Mouse (Mus musculus) stomach, embryonic 14.5 days (tissue): ENCODE data around the gene Scaper. TPM values are rescaled to one million over a fixed set of nuclear protein-coding genes. Genes with fewer than 3 reads are reported as not detected.

Experiments
- ATAC-seq: fragments of 200-750 bp; cut with Nextera tagmentation; 2 replicates; pipeline ENCODE4 v1.8.0; 2017; ENCODE audit warnings: low read depth, moderate TSS enrichment; ENCODE audit not compliant: insufficient number of reproducible peaks, insufficient read depth, low FRiP score
- H3K27ac ChIP-seq: fragments of 300-500 bp; sonication (generic); 2 replicates; pipeline ENCODE4 v1.5.1; 2014; ENCODE audit warnings: mild to moderate bottlenecking, low read length, moderate library complexity, mixed read lengths
- H3K27me3 ChIP-seq: fragments of 300-500 bp; sonication (generic); 2 replicates; pipeline ENCODE4 v1.6.1; 2014; ENCODE audit warnings: low read length, control low read depth, mixed read lengths; ENCODE audit not compliant: control insufficient read depth, insufficient read depth
- H3K36me3 ChIP-seq: fragments of 300-500 bp; sonication (generic); 2 replicates; pipeline ENCODE4 v1.6.1; 2014; ENCODE audit warnings: mild to moderate bottlenecking, control low read depth, low read length, moderate library complexity, mixed read lengths; ENCODE audit not compliant: control insufficient read depth, insufficient read depth
- H3K4me1 ChIP-seq: fragments of 300-500 bp; sonication (generic); 2 replicates; pipeline ENCODE4 v1.6.1; 2014; ENCODE audit warnings: low read length, control low read depth, mixed read lengths; ENCODE audit not compliant: control insufficient read depth, insufficient read depth
- H3K4me2 ChIP-seq: fragments of 300-500 bp; sonication (generic); replicated peaks from 2 replicates; pipeline ENCODE4 v1.6.1; 2014; ENCODE audit warnings: low read depth, low read length, control low read depth
- H3K4me3 ChIP-seq: fragments of 300-500 bp; sonication (generic); 2 replicates; pipeline ENCODE4 v1.5.1; 2014; ENCODE audit warnings: low read depth, low read length, control low read depth
- H3K9ac ChIP-seq: fragments of 300-500 bp; sonication (generic); replicated peaks from 2 replicates; pipeline ENCODE4 v1.6.1; 2014; ENCODE audit warnings: low read depth, mild to moderate bottlenecking, control low read depth, low read length, moderate library complexity, mixed read lengths
- H3K9me3 ChIP-seq: fragments of 300-500 bp; sonication (generic); 2 replicates; pipeline ENCODE4 v1.6.1; 2016; ENCODE audit warnings: low read depth, low read length, control low read depth; ENCODE audit not compliant: control insufficient read depth
- WGBS: fragments of 180-500 bp; shearing (Covaris S2); extraction: QIAGEN DNeasy Blood & Tissue Kit; methylation state at CpG from one replicate; pipeline ENCODE4 v1.1.7; 2014; 5-methylcytosine and 5-hydroxymethylcytosine counted together
- polyA plus RNA-seq: library from polyadenylated mRNA; unstranded; fragments of >200 nt; fragmentation: Nextera tagmentation; extraction: Ambion mirVana; gene quantifications from 2 replicates; pipeline ENCODE4 v1.2.1, GENCODE M21; 2014

Scaper gene
- polyA plus RNA-seq, 1 experiment from 2014 or later, result 12.1 TPM

- no peaks in the 10 kb centered on the region for H3K9me3 ChIP-seq
- no peak for ATAC-seq
- H3K4me3 ChIP-seq, result no peak overlapping the region
- H3K9ac ChIP-seq, result no peak overlapping the region
- H3K27ac ChIP-seq, result no peak overlapping the region
- H3K27me3 ChIP-seq, result no peaks in the 10 kb centered on the region
- 93% methylated on average over 2 of the region's 2 CpGs for WGBS
- H3K36me3 ChIP-seq, result no peaks in the 10 kb centered on the region
- H3K4me1 ChIP-seq, result no peaks in the 10 kb centered on the region
- no peak overlapping the region for H3K4me2 ChIP-seq
Measured at GRCm38 (mm10) chr9:55911481-55911880, 26.4 kb downstream of the Scaper start.

DNA sequence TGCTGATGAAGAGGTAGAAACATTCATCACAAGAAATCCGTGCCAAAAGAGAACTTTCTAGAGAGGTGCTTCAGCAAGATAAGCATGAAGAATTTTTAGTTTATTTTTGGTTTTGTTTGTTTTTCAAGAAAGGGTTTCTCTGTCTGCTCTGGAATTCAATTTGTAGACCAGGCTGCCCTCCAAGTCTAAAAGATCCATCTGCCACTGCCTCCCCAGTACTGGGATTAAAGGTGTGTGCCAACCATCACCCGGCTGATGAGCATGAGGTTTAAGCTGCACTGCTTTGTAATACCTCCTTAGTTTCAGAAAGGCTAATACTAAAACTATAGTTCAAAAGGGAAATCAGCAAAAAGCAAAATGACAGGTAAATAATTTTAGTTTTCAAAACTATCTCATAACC is 35.0 kb downstream of the Scaper start:
- Histone ChIP-seq H3K27me3 (no peaks in the 10 kb centered on the region), H3K9me3 (no peaks in the 10 kb centered on the region), H3K4me1 (no peaks in the 10 kb centered on the region), H3K4me2 (no peak overlapping the region), H3K9ac (no peak overlapping the region), H3K4me3 (no peak overlapping the region), H3K27ac (no peak overlapping the region), H3K36me3 (no peaks in the 10 kb centered on the region)
- 83% methylated on average over 2 of the region's 2 CpGs for WGBS
- no peak for ATAC-seq

DNA sequence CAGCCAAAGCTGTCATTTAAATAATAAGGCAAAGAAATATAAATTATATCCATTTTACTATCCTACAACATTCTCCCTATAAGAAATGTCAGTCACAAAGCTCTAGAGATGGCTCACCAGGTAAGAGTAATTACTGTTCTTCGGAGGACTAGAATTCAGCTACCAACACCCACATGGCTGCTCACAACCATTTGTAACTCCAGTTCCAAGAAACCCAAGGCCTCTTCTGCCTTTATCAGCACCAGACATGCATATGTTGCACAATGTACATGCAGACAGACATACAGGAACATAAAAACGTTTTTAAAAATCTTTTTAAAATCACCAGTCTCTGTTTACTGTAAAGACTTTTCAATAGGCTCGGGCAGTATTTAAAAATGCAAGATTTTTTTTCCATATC is 36.3 kb downstream of the Scaper start:
- Histone ChIP-seq H3K4me1 (no peaks in the 10 kb centered on the region), H3K4me3 (no peak overlapping the region), H3K9me3 (no peaks in the 10 kb centered on the region), H3K9ac (no peak overlapping the region), H3K27ac (no peak overlapping the region), H3K4me2 (no peak overlapping the region), H3K27me3 (no peaks in the 10 kb centered on the region), H3K36me3 (no peaks in the 10 kb centered on the region)
- ATAC-seq, result no peak
- 66% methylated on average over 3 of the region's 3 CpGs for WGBS

GRCm38 (mm10) chr9:55900531-55900930 is 37.4 kb downstream of the Scaper start:
- Histone ChIP-seq H3K4me2 (no peak overlapping the region), H3K9ac (no peak overlapping the region), H3K4me3 (no peak overlapping the region), H3K36me3 (no peaks in the 10 kb centered on the region), H3K4me1 (no peaks in the 10 kb centered on the region), H3K9me3 (no peaks in the 10 kb centered on the region), H3K27ac (no peak overlapping the region), H3K27me3 (no peaks in the 10 kb centered on the region)
- 50% methylated on average over 4 of the region's 4 CpGs for WGBS
- ATAC-seq, result no peak

GRCm38 (mm10) chr9:55878066-55878465 is 59.9 kb downstream of the Scaper start:
- H3K27ac ChIP-seq, result no peak overlapping the region
- H3K4me3 ChIP-seq, result no peak overlapping the region
- no peak overlapping the region for H3K4me2 ChIP-seq
- H3K27me3 ChIP-seq, result no peaks in the 10 kb centered on the region
- no peak for ATAC-seq
- H3K36me3 ChIP-seq, result no peaks in the 10 kb centered on the region
- H3K9ac ChIP-seq, result no peak overlapping the region
- H3K4me1 ChIP-seq, result no peaks in the 10 kb centered on the region
- WGBS, result 62% methylated on average over 1 of the region's 1 CpGs
- no peaks in the 10 kb centered on the region for H3K9me3 ChIP-seq

DNA sequence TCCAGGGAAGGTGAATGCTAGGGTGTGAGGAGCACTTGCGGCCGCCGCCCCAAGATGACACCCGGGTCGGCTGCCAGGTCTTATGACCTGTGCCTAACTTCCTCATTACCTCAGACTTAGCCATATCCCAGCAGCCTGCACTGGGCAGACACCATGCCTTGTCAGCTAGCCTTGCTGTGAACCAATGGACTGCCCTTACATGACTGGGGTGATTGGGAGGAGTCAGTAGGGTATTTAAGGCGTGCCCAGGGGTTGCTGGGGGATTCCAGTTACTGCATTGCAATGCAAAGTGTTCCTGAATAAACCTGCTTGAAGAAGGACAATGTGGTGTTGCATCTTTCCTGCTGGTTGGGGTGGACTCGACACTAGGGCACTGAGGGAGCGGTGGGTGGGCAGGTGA is 148.5 kb downstream of the Scaper start:
- no peak overlapping the region for H3K9ac ChIP-seq
- H3K27me3 ChIP-seq, result no peaks in the 10 kb centered on the region
- H3K4me1 ChIP-seq, result no peaks in the 10 kb centered on the region
- H3K36me3 ChIP-seq, result no peaks in the 10 kb centered on the region
- no peak overlapping the region for H3K4me2 ChIP-seq
- ATAC-seq, result no peak
- H3K4me3 ChIP-seq, result no peak overlapping the region
- H3K9me3 ChIP-seq, result no peaks in the 10 kb centered on the region
- no peak overlapping the region for H3K27ac ChIP-seq
- 84% methylated on average over 8 of the region's 8 CpGs for WGBS

DNA sequence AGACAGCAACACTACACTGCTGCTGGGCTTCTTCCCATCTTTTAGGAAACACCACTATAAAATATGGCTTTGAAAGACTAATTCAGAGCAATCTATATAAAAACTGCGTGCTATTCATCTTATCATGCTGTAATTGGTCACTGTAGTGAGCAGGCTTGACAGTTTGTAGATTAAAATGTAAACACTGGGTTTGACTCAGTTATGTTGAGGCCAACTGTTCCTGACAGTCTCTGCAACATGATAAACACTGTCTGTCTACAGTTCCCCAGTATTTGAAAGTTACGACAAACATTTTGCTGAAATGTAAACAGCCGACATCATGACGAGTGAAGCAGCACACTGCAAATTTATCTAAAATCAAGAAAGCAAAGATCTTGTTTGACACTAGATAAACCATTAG is 225.9 kb downstream of the Scaper start:
- Histone ChIP-seq H3K27ac (no peak overlapping the region), H3K36me3 (no peaks in the 10 kb centered on the region), H3K9me3 (no peaks in the 10 kb centered on the region), H3K4me3 (no peak overlapping the region), H3K27me3 (no peaks in the 10 kb centered on the region), H3K4me2 (no peak overlapping the region), H3K9ac (no peak overlapping the region), H3K4me1 (peaks cover 6% of the 10 kb centered on the region; the same call in 1 of the 2 replicates)
- 16% methylated on average over 4 of the region's 4 CpGs for WGBS
- peak; percentile 58; the same call in 1 of the 2 replicates for ATAC-seq

DNA sequence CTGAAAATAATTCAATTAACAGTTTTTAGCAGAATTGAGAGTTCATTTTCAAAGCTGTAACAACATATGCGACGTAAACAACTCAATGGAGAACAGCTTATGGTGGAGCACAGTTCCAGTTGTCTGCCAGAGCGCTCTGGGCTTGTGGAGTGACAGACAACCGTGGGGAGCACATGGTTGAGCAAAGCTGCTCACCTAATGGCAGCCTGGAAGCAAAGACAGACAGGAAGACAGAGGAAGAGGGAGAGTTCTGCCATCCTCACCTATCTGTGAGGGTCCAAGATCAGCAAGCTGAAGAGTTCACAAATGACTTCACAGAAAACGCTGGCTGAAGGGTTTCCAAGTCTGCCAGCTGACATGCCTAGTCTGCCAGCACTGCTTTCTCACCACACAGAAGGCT is 227.4 kb downstream of the Scaper start:
- Histone ChIP-seq H3K9ac (no peak overlapping the region), H3K27me3 (no peaks in the 10 kb centered on the region), H3K4me2 (no peak overlapping the region), H3K27ac (no peak overlapping the region), H3K9me3 (no peaks in the 10 kb centered on the region), H3K36me3 (no peaks in the 10 kb centered on the region), H3K4me3 (no peak overlapping the region), H3K4me1 (peaks cover 6% of the 10 kb centered on the region; the same call in 1 of the 2 replicates)
- 89% methylated on average over 5 of the region's 5 CpGs for WGBS
- no peak for ATAC-seq

DNA sequence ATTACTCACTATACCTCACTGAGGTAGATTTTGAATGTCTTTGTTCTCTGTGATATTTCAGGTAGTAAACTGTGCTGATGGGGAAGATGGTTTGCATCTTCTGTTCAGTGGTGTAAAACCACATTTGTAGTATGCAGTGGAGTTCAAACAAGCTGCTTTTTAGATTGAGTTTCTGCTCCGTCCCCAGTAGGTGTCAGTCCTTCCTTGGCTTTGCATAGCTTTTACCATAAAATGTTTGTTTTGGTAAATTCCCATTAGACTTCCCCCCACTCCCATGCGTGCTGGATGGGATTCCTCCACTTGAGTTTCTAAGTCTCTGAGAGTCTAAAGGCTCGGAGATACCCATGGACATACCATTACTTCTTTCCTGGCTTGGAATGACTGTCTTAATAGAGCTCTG is 231.3 kb downstream of the Scaper start:
- no peak overlapping the region for H3K4me2 ChIP-seq
- no peak overlapping the region for H3K27ac ChIP-seq
- no peaks in the 10 kb centered on the region for H3K9me3 ChIP-seq
- ATAC-seq, result no peak
- H3K27me3 ChIP-seq, result no peaks in the 10 kb centered on the region
- H3K4me3 ChIP-seq, result no peak overlapping the region
- 54% methylated on average over 3 of the region's 3 CpGs for WGBS
- no peaks in the 10 kb centered on the region for H3K36me3 ChIP-seq
- H3K4me1 ChIP-seq, result no peaks in the 10 kb centered on the region
- H3K9ac ChIP-seq, result no peak overlapping the region
